Mouse (Mus musculus) liver, embryonic 15.5 days (tissue): ENCODE data around the gene Ptpra. TPM values are rescaled to one million over a fixed set of nuclear protein-coding genes. Genes with fewer than 3 reads are reported as not detected.

Experiments
- ATAC-seq: fragments of 200-750 bp; cut with Nextera tagmentation; 2 replicates; pipeline ENCODE4 v1.8.0; 2017; ENCODE audit warnings: moderate number of reproducible peaks, mild to moderate bottlenecking, moderate library complexity; ENCODE audit not compliant: insufficient read depth
- H3K27ac ChIP-seq: fragments of 300-500 bp; sonication (generic); replicated peaks from 2 replicates; pipeline ENCODE4 v1.5.1; 2015; ENCODE audit warnings: mild to moderate bottlenecking, inconsistent platforms
- H3K27me3 ChIP-seq: fragments of 300-500 bp; sonication (generic); 2 replicates; pipeline ENCODE4 v1.6.1; 2015; ENCODE audit warnings: mild to moderate bottlenecking, inconsistent platforms
- H3K36me3 ChIP-seq: fragments of 300-500 bp; sonication (generic); replicated peaks from 2 replicates; pipeline ENCODE4 v1.6.1; 2015; ENCODE audit warnings: moderate library complexity, mild to moderate bottlenecking, inconsistent platforms
- H3K4me1 ChIP-seq: fragments of 300-500 bp; sonication (generic); replicated peaks from 2 replicates; pipeline ENCODE4 v1.6.1; 2015; ENCODE audit warnings: inconsistent platforms
- H3K4me2 ChIP-seq: fragments of 300-500 bp; sonication (generic); 2 replicates; pipeline ENCODE4 v1.6.1; 2015; ENCODE audit warnings: moderate library complexity, mild to moderate bottlenecking, inconsistent platforms
- H3K4me3 ChIP-seq: fragments of 300-500 bp; sonication (generic); replicated peaks from 2 replicates; pipeline ENCODE4 v1.5.1; 2015; ENCODE audit warnings: mild to moderate bottlenecking, inconsistent platforms
- H3K9ac ChIP-seq: fragments of 300-500 bp; sonication (generic); 2 replicates; pipeline ENCODE4 v1.6.1; 2015; ENCODE audit warnings: moderate library complexity, mild to moderate bottlenecking, inconsistent platforms
- H3K9me3 ChIP-seq: fragments of 300-500 bp; sonication (generic); replicated peaks from 2 replicates; pipeline ENCODE4 v1.6.1; 2016; ENCODE audit warnings: inconsistent platforms
- WGBS: fragments of 180-500 bp; shearing (Covaris S2); methylation state at CpG from one replicate; pipeline ENCODE4 v1.1.7; 2015; ENCODE audit warnings: mixed read lengths; ENCODE audit not compliant: insufficient replicate concordance; 5-methylcytosine and 5-hydroxymethylcytosine counted together
- polyA plus RNA-seq: library from polyadenylated mRNA; unstranded; fragments of >200 nt; fragmentation: Nextera tagmentation; extraction: Ambion mirVana; gene quantifications from 2 replicates; pipeline ENCODE4 v1.2.1, GENCODE M21; 2015

The Ptpra gene
- polyA plus RNA-seq, 1 experiment from 2014 or later: 30.0 TPM

DNA sequence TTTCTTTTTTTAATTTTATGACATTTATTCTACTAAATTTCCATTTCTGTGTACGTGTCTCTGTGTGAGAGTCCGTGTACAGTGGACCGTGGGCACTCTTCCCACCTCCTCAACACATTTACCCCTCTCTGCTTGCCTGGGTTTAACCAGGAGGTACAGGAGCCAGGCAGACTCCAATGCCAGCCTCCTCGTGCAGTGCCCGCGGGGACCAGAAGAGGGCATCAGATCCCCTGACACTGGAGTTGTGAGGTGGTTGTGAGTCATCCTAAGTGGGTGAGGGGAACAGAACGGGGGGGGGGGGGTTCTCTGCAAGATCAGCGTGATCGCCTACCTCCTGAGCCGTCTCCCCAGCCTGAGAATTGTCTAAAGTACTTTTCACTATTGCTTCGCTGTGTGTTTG is 128.1 kb downstream of the Ptpra start:
- ATAC-seq: no peak
- peaks cover 95% of the 10 kb centered on the region for H3K27me3 ChIP-seq
- H3K4me3 ChIP-seq: no peak overlapping the region
- 10% methylated on average over 11 of the region's 11 CpGs for WGBS
- no peak overlapping the region for H3K9ac ChIP-seq
- peaks cover 15% of the 10 kb centered on the region for H3K4me1 ChIP-seq
- H3K27ac ChIP-seq: no peak overlapping the region
- no peaks in the 10 kb centered on the region for H3K9me3 ChIP-seq
- H3K4me2 ChIP-seq: no peak overlapping the region
- no peaks in the 10 kb centered on the region for H3K36me3 ChIP-seq

DNA sequence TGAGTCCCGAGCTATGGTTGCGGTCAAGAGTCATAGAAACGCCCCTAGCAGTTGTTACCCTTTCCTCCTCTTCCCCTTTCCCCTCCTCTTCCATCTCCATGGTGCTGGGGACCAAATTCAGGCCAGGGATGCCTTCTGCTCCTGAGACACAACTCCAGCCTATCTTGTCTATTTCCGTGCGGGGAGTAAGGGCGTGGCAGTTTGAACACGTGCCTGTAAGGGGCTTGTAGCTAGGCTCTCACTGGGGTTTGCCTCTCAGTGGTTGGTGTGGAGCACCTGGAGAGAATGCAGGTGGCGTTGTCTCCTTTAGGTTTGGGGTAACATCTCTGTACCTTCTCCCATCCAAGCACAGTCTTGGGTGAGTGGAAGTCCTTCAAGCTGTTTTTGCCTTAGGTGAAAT is 129.7 kb downstream of the Ptpra start:
- H3K36me3 ChIP-seq: no peaks in the 10 kb centered on the region
- H3K4me3 ChIP-seq: no peak overlapping the region
- 5% methylated on average over 8 of the region's 8 CpGs for WGBS
- H3K9ac ChIP-seq: no peak overlapping the region
- H3K27me3 ChIP-seq: peaks cover 96% of the 10 kb centered on the region
- no peak overlapping the region for H3K27ac ChIP-seq
- H3K4me1 ChIP-seq: peaks cover 15% of the 10 kb centered on the region
- H3K9me3 ChIP-seq: no peaks in the 10 kb centered on the region
- no peak for ATAC-seq
- no peak overlapping the region for H3K4me2 ChIP-seq

DNA sequence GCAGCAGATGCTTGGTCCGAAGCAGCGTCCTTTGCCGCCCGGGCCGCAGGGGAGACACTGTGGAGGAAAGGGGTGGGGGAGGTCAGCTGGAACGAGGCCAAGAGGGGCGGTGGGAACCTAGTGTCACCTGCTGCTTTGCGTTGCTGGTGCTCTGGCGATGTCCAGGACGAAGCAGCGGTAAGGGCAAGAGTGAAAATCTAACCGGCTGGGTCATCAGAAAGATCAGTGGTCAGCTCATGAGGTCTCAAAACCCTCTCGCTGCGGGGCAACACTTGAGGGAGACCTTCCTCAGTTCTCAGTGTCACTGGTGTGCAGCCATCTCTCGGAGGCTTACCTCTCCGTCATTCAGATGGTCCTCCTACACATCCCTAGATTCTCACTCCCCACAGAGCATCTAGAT is 131.1 kb downstream of the Ptpra start:
- Histone ChIP-seq H3K36me3 (no peaks in the 10 kb centered on the region), H3K27ac (no peak overlapping the region), H3K27me3 (peaks cover 82% of the 10 kb centered on the region), H3K9ac (no peak overlapping the region), H3K4me3 (no peak overlapping the region), H3K4me1 (peaks cover 15% of the 10 kb centered on the region), H3K9me3 (no peaks in the 10 kb centered on the region), H3K4me2 (no peak overlapping the region)
- WGBS: 5% methylated on average over 16 of the region's 16 CpGs
- ATAC-seq: no peak

DNA sequence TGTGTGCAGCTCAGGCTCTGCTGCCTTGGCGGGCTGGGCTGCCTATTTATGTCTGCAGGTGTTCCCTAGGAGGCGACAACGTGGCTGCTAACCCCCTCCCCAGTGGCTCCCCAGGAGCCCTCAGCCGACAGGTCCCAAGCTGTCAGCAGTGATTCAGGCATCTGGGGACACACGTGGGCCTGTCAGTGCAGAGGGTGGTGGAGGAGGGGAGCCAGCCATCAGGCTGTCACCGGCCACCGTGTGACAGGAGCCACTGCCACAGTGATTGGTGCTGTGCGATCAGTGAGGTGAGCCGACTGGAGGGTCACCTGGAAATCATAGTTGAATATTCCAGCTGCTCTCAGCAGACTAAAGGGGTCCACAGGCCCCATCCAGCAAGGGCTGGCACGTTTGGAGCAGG is 132.5 kb downstream of the Ptpra start, which contains the start of gene Avp:
Gene Avp (minus strand): TSS at position 3 of the 400 bp plus-strand sequence.
- Histone ChIP-seq H3K4me2 (no peak within 1 kb of the TSS), H3K27ac (no peak within 1 kb of the TSS), H3K9me3 (no peaks in the 10 kb centered on the region), H3K4me3 (no peak within 1 kb of the TSS), H3K36me3 (no peaks in the 10 kb centered on the region), H3K9ac (no peak within 1 kb of the TSS), H3K4me1 (peaks cover 8% of the 10 kb centered on the region), H3K27me3 (peaks cover 68% of the 10 kb centered on the region)
- WGBS: 39% methylated on average over 10 of the region's 10 CpGs
- no peak for ATAC-seq

DNA sequence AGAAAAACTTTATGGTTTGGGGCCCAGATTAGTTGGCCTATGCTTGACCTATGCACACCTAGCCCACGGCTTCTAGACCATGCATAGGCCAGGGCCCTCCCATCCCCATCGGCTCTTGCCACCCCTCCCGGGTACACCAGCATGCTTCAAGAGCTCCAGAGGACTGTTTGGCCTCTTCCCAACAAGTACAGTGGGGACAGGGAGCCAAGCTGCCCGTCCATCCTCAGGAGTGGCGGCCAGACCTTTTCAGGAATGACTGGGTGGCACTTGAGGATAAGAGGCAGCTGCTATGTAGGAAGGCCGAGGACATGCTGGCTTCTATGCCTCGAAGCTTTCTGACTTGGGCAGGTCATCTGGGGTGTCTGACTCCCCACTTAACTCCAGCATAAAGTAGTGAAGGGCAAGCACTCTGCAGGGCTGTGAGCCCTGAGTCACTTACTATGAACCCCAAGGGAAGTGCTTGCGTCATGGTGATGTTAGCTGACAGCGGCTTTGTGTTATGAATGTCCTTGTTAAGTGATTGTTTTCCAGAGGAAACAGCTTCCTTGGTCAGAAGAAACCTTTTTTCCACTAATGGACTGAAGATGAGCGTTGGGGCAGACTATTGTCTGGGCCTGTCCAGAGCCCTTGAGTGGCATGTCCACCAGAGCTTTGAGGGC is 134.0 kb downstream of the Ptpra start:
- Histone ChIP-seq H3K36me3 (no peaks in the 10 kb centered on the region), H3K9me3 (no peaks in the 10 kb centered on the region), H3K4me2 (no peak overlapping the region), H3K4me3 (no peak overlapping the region), H3K27ac (no peak overlapping the region), H3K27me3 (peaks cover 53% of the 10 kb centered on the region), H3K9ac (no peak overlapping the region), H3K4me1 (peaks cover 4% of the 10 kb centered on the region)
- WGBS: 60% methylated on average over 10 of the region's 10 CpGs
- ATAC-seq: no peak

DNA sequence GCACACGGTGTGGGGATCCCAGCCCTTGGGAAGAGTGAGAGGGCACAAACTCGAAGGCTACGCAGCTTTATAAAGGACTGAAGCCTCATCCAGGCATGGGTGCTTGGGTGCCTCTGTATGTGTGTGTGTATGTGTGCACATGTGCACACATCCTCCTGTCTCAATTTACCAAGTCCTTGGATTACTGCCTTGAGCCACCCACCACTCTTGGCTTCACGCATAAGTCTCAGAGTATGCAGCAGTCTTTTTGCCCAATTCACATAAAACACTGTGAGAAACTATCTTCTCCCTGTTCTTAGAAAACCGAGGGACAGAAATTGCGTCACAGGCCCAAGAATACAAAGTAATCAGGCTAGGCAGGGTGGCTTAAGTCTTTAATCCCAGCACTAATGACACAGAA is 135.9 kb downstream of the Ptpra start:
- ATAC-seq: no peak
- no peak overlapping the region for H3K27ac ChIP-seq
- H3K4me1 ChIP-seq: no peaks in the 10 kb centered on the region
- no peaks in the 10 kb centered on the region for H3K9me3 ChIP-seq
- H3K36me3 ChIP-seq: no peaks in the 10 kb centered on the region
- peaks cover 34% of the 10 kb centered on the region for H3K27me3 ChIP-seq
- H3K9ac ChIP-seq: no peak overlapping the region
- no peak overlapping the region for H3K4me2 ChIP-seq
- H3K4me3 ChIP-seq: no peak overlapping the region
- WGBS: 59% methylated on average over 6 of the region's 6 CpGs

DNA sequence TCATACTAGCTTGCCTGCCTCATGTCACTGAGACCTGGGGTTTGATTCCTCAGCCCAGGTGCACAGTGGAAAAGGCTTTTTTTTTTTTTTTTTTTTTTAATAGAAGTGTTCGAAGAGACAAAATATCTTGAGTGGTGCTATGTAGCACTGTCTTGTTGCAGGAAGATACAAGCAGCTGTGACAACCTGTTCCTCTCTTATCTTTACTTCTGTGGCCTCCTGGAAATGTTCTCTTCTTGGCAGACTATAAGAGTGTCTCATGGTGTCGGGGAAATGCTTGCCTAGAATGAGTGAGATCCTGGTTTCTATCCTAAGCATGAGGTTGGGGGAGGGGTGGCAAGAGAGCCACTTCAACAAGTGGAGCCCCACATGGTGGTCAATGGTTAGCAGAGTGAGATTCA is 138.3 kb downstream of the Ptpra start:
- Histone ChIP-seq H3K9me3 (no peaks in the 10 kb centered on the region), H3K4me3 (no peak overlapping the region), H3K9ac (no peak overlapping the region), H3K27ac (no peak overlapping the region), H3K27me3 (peaks cover 10% of the 10 kb centered on the region; the same call in 1 of the 2 replicates), H3K36me3 (no peaks in the 10 kb centered on the region), H3K4me1 (no peaks in the 10 kb centered on the region), H3K4me2 (no peak overlapping the region)
- WGBS: 24% methylated on average over 2 of the region's 2 CpGs
- no peak for ATAC-seq

DNA sequence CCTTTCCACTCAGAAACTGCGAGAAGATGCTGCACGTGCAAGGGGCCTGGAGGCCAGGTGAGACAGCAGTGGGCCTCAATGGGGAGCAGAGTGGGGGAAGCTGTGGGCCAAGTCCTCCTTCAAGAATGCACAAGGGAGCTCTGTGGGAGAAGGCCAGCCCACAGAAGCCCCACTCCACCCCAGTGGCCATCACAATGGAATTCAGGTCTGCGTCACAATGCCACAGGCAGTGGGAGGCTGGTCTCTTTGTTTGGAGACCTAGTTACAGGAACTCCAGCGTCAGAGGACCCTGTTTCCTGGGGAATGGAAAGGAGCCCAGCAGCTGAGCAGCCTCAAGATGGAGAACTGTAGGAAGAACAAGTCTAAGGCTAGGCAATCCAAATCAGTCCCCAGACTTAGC is 139.1 kb downstream of the Ptpra start:
- peaks cover 3% of the 10 kb centered on the region; the same call in 1 of the 2 replicates for H3K27me3 ChIP-seq
- WGBS: 66% methylated on average over 4 of the region's 4 CpGs

DNA sequence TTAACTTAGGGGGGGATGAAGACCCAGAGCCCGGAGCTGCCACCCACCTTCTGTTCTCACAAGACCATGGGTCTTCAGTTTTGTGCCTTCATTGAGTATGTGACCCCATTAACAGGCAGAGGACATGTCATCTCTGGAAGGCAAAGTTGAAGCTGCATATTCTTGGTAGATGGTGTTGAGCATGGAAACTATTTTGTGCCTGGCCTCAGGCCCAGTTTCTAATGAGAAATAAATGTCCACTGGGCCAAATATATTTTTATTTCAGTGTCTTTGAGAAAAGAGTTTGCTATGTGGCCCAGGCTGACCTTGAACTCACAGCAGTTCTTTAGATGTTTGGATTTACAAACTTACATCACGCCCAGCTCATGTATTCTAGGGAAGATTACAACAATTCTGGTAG is 139.7 kb downstream of the Ptpra start:
- Histone ChIP-seq H3K27ac (no peak overlapping the region), H3K36me3 (peaks cover 3% of the 10 kb centered on the region; the same call in 1 of the 2 replicates), H3K4me2 (no peak overlapping the region), H3K4me3 (no peak overlapping the region), H3K9me3 (no peaks in the 10 kb centered on the region), H3K9ac (no peak overlapping the region), H3K27me3 (no peaks in the 10 kb centered on the region), H3K4me1 (no peaks in the 10 kb centered on the region)
- no peak for ATAC-seq
- 82% methylated on average over 2 of the region's 2 CpGs for WGBS

More for the DNA sequence above, 139.1 kb downstream of the Ptpra start:
- H3K27ac ChIP-seq: no peak overlapping the region
- H3K4me3 ChIP-seq: no peak overlapping the region
- H3K4me2 ChIP-seq: no peak overlapping the region
- no peak for ATAC-seq
- H3K9ac ChIP-seq: no peak overlapping the region
- no peaks in the 10 kb centered on the region for H3K4me1 ChIP-seq
- H3K9me3 ChIP-seq: no peaks in the 10 kb centered on the region
- H3K36me3 ChIP-seq: no peaks in the 10 kb centered on the region

DNA sequence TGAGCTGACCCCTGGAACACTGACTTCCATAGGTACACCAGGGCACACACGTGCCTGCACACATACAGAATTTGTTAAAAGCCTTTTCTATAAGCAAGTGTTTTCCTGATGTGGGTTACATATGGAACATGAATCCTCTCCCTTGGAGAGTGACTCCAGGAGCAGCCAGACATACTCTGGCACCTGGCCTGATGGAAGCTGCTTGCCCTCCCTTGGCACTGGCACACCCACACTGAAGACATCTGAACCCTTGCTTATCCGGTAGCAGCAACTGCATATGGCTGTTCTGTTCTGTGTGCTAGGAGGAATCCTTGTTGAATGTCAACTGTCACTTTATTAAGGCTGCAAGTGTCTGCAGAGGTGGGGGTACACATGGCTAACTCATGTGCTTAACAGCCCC is 140.9 kb downstream of the Ptpra start:
- no peaks in the 10 kb centered on the region for H3K27me3 ChIP-seq
- H3K4me3 ChIP-seq: no peak overlapping the region
- H3K9ac ChIP-seq: no peak overlapping the region
- no peak overlapping the region for H3K27ac ChIP-seq
- H3K4me2 ChIP-seq: no peak overlapping the region
- 0 out of 2 replicates have a peak, but pooled peaks cover under 1% of the 10 kb centered on the region for H3K4me1 ChIP-seq
- 71% methylated on average over 2 of the region's 2 CpGs for WGBS
- H3K9me3 ChIP-seq: no peaks in the 10 kb centered on the region
- no peak for ATAC-seq
- peaks cover 9% of the 10 kb centered on the region; the same call in 1 of the 2 replicates for H3K36me3 ChIP-seq

DNA sequence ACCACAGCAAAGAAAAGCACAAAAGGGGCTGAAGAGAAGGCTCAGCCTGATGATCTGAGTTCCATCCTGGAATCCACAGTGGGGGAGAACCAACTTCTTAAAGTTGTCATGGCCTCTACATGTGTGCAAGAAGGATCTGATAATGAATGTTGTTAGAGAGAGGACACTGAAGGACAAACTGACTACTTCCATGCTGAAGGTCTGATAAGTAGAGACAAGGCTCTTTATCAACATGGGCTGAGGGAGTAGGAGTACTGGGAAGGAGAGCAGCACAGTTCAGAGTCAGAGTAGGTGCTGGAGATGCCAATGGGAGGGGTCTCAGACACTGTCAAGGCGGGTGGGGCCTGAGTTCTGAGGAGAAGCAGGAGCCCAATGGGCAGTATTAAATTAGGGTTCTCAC is 145.5 kb downstream of the Ptpra start:
- Histone ChIP-seq H3K9me3 (no peaks in the 10 kb centered on the region), H3K4me3 (no peak overlapping the region), H3K27me3 (no peaks in the 10 kb centered on the region), H3K36me3 (peaks cover 43% of the 10 kb centered on the region), H3K4me2 (no peak overlapping the region), H3K9ac (no peak overlapping the region), H3K27ac (no peak overlapping the region), H3K4me1 (peaks cover 11% of the 10 kb centered on the region; the same call in 1 of the 2 replicates)
- ATAC-seq: no peak
- WGBS: 55% methylated on average over 1 of the region's 1 CpGs

DNA sequence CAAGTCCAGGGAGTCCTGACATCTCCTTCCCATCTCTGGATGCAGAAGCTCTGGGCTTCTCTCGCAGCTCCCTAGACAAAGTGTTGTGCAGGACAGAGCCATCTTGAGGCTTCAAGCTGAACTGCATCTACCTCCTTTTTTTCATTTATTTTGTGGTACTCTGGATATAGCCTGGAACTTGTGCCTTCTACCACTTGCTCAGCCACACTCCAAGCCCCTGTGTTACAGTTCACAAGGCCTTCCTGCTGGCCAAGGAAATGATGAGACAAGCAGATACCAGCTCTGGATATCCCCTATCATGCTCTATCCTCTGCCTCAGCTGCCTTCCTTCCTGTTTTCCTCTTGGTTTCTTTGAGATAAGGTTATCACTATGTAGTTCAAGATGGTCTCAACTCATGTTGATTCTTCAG is 147.5 kb downstream of the Ptpra start:
- Histone ChIP-seq H3K27ac (no peak overlapping the region), H3K9me3 (no peaks in the 10 kb centered on the region), H3K4me2 (no peak overlapping the region), H3K4me3 (no peak overlapping the region), H3K36me3 (peaks cover 58% of the 10 kb centered on the region), H3K9ac (no peak overlapping the region), H3K27me3 (no peaks in the 10 kb centered on the region), H3K4me1 (peaks cover 11% of the 10 kb centered on the region; the same call in 1 of the 2 replicates)
- 24% methylated on average over 1 of the region's 1 CpGs for WGBS
- no peak for ATAC-seq
